Mouse (Mus musculus) monocyte, adult 5-6 weeks (primary cell): ENCODE measurements around the gene Tex14. TPM values are rescaled to one million over a fixed set of nuclear protein-coding genes. Genes with fewer than 3 reads are reported as not detected.
"Not testable (repeated sequence)": the region's sequence is repeated elsewhere in the genome, so short reads cannot be mapped to it uniquely, and the experiment has no call there.

Source experiments
- ATAC-seq: fragments of 153-309, 156-312 bp; replicated peaks from 2 replicates; pipeline ENCODE4 v1.8.0; 2017; ENCODE audit warnings: mild to moderate bottlenecking; ENCODE audit not compliant: low TSS enrichment, insufficient number of reproducible peaks, severe bottlenecking, poor library complexity, low FRiP score
- total RNA-seq: library from RNA; stranded (forward); fragments of 200-1000, 200-491, 200-594 nt; gene quantifications from 3 replicates; pipeline ENCODE4 v1.2.3, GENCODE M21; 2017

Tex14 gene
- total RNA-seq, 1 experiment from 2014 or later: 4.4 TPM

DNA sequence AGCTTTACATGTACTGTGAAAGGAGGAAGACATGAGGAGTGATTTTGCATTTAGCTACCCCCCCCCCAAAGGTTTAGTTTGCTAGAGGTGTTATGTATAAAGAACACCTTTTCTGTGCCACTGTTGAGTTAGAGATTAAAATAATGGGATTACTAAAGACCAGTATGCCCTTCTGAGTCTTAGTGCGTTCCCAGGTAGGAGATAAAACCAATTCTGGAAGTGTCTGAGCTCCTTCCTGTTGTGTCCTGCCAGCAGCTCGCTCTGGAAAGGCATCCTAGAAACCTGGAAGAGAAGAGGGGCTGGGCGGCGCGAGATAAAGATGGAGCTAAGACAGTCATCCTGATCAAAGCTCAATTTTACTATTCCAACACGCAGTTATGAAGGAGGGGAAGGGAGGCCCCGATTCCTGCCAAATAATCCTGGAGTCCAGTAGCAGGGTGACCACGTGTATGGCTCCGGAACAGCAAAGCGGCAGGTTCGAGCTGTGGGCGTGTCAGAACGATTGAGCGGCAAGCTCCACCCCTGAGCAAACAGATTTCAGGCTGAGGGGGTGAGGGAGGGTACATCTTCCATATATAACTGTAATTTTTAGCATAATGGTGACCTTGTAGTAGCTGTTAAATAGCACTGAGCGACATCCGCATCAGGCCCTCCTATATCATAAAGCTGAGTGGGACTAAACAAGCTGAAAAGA lies 40.0 kb downstream of the Tex14 start:
- ATAC-seq: no peak

DNA sequence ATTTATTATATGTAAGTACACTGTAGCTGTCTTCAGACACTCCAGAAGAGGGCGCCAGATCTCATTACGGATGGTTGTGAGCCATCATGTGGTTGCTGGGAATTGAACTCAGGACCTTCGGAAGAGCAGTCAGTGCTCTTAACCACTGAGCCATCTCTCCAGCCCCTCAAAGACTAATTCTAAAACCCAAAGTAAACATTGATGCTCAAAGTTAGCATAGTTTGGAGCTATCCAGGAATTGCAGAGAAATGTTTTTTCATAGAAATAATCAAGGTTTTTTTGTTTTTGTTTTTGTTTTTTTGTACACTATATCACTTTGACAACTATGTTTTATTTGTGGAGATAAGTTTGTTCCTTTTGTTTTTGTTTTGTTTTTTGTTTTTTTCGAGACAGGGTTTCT lies 40.7 kb downstream of the Tex14 start:
- not testable (repeated sequence) for ATAC-seq

DNA sequence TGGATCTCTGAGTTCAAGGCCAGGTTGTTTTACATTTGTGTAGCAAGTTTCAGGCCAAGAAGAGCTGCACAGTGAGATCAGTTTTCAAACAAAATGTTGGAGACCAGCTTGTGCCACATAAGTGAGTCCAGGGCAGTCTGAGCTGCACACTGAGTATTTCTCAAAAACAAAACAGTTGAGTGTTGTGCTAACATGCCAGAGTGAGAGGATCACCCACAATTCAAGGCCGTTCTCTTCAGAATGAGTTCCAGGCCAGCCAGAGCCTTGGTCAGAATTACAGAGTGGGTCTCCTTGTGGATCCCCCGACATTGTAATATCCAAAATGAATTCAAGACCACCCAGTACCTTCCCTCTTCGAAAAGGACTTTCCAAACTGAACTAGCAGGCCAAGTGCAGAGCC lies 41.3 kb downstream of the Tex14 start:
- no peak for ATAC-seq

GRCm38 (mm10) chr11:87447429-87447828 lies 42.6 kb downstream of the Tex14 start:
- no peak for ATAC-seq

DNA sequence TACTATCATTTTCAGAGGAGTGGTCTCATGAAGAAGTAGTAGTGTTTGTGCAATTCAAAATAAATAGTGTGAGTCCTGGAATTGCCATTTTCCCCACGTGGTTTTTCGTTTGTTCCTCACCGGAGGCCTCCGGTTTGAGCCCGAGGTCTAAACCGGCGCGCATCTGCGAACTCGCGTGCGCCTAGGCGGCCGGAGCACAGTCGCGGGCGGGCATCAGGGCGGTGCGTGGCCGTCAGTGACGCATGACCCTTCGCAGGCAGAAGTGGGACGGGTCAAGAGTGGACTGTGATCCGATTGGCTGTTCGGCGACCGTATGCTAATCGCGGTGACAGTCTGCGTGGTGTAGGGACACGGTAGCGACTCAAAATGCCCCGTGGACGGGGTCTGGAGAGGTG lies 43.2 kb downstream of the Tex14 start:
- peak; percentile 98 for ATAC-seq

- ATAC-seq: peak; percentile 53; the same call in 1 of the 2 replicates
Observed at GRCm38 (mm10) chr11:87448476-87449199, 43.8 kb downstream of the Tex14 start.

DNA sequence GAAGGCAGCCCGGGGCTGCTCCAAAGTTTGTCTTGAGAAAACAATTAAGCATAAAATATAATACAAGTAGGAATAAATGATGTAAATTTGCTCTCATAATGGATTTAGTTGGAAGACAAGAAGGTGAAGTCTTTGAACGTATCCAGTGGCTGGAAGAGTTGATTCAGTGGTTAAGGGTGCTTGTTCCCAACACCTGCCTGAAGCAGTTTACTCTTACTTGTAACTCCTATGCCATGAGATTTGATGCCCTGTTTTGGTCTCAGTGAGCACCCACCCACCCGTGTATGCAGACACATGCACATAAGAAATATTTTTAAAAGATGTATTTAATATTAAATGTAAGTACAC lies 44.3 kb downstream of the Tex14 start:
- no peak for ATAC-seq

GRCm38 (mm10) chr11:87449847-87450246 lies 45.0 kb downstream of the Tex14 start:
- not testable (repeated sequence) for ATAC-seq

DNA sequence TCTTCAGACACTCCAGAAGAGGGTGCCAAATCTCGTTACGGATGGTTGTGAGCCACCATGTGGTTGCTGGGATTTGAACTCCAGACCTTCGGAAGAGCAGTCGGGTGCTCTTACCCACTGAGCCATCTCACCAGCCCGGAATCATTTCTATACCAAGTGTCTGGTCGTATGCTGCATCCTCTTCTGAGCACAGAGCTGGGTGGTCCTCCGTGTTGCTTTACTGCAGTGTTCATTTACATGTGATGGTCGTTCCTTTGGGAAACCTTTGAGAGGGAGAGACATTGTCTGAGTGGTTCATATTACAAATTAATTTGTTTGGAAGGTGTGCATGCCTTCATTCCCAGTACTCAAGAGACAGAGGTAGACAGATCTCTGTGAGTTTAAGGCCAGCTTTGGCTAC lies 47.9 kb downstream of the Tex14 start:
- not testable (repeated sequence) for ATAC-seq

- no peak for ATAC-seq
Observed at GRCm38 (mm10) chr11:87453216-87454034, 48.6 kb downstream of the Tex14 start.

DNA sequence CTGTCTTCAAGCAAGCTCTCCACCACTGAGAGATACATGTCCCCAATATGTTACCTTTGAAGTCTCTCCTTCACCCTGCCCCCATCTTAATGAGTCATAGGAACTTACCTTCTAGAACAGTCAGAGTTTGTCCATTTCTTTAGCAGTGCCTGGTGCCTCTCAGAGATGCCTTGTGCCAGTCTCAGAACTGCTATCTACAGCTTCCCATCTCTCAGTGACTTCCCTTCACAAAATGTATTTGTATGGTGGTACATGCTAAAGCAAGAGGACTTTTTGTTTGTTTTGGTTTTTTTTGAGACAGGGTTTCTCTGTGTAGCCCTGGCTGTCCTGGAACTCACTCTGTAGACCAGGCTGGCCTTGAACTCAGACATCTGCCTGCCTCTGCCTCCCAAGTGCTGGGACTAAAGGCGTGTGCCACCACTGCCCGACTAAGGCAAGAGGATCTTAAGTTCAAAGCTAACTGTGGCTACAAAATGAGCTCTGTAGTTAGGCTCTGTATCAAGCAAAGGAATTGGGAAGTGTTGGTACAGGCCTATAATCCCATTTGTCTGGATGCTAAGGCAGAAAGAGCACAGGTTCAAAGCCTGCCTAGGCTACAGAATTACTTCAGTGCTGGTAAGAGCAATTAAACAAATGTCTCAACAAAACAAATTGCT lies 49.3 kb downstream of the Tex14 start:
- ATAC-seq: no peak

- ATAC-seq: no peak
Observed at GRCm38 (mm10) chr11:87455573-87455972, 50.7 kb downstream of the Tex14 start.

DNA sequence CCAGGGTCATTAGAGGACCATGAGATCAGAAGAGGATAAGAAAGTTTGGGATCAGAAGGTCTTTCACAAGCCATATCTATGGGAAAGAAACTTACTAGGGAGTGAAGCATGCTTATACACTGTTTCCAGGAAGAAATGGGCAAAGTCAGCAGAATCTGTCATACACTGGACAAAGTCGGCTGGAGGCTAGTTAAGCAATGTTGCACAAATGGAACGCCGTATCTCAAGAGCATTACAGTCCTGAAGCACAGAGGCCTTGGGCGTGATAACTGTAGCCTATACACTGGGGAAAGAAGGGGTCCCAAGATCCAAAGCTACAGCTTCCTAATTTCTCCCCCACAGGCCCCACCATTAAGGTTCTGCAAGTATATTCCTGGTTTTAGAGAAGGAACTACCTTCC lies 51.1 kb downstream of the Tex14 start:
- ATAC-seq: no peak

GRCm38 (mm10) chr11:87460566-87460965 lies 55.7 kb downstream of the Tex14 start:
- no peak for ATAC-seq

DNA sequence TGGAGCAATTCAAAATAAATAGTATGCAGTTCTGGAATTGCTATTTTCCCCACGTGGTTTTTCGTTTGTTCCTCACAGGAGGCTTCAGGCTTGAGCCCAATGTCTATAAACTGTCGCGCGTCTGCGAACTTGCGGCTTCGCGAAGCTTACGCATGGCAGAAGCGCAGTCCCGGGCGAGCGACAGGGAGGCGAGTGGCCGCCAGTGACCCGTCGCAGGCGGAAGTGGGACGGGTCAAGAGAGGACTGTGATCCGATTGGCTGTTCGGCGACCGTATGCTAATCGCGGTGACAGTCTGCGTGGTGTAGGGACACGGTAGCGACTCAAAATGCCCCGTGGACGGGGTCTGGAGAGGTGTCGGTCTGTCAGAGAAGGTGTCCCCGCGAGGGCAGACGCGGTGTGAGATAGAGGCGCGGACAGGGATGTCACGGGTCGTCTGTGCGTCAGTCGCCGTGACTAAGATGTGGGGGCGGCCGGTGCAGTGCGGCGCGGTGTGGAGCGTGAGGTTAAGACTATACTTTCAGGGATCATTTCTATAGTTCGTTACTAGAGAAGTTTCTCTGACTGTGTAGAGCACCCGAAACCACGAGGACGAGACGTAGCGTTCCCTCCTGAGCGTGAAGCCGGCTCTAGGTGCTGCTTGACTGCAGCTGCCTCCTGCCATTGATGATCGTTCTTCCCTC lies 57.1 kb downstream of the Tex14 start:
- peak; percentile 100 for ATAC-seq

DNA sequence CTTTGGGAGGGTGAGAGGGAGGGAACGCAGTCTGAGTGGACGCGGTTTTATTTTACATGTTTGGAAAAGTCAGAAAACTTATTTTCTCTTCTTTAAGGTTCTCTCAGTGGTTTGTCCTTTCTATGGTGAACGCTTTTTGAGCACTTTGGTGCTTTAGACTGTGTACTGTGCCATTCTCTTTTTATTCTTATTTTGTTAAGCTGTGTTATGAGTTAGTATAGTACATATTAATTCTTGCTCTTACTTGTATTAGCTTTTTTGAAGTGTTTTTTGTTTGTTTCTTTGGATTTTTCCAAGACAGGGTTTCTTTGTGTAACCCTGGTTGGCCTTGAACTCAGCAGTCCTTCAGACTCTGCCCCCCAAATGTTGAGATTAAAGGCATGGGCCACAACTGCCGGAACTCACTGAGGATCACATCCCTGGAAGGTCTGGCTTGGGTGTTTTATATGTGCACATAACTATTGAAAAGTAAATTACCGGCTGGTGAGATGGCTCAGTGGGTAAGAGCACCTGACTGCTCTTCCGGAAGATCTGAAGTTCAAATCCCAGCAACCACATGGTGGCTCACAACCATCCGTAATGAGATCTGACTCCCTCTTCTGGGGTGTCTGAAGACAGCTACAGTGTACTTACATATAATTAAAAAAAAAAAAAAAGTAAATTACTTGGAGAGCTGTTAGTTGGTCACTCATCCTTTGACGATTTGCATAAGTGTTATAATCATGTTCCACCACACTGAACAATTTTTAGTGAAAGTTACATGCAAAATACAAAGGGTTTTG lies 57.8 kb downstream of the Tex14 start:
- ATAC-seq: peak; percentile 47

- ATAC-seq: no peak
Observed at GRCm38 (mm10) chr11:87463243-87463540, 58.3 kb downstream of the Tex14 start.

DNA sequence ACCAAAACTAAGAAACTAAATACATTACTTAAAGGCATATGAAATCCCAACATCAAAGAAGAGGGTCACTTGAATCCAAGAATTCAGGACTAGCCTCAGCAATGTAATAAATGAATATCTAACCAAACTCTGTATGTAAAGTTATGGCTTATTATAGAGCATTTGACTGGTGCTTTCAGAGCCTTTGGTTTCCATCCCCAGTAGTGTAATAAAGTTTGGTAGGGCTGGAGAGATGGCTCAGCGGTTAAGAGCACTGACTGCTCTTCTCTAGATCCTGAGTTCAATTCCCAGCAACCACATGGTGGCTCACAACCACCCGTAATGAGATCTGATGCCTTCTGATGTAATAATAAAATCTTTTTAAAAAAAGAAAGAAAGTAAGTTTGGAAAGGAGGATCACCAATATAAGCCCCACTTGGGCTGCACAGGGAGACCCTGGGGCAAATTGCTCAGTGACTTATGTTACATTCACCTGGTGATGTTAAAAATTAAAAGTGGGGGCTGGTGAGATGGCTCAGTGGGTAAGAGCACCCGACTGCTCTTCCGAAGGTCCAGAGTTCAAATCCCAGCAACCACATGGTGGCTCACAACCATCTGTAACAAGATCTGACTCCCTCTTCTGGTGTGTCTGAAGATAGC lies 59.0 kb downstream of the Tex14 start:
- ATAC-seq: not testable (repeated sequence)
